Mouse (Mus musculus): Measurements from ENCODE around the gene Hfe.
"Not testable (repeated sequence)": the region's sequence is repeated elsewhere in the genome, so short reads cannot be mapped to it uniquely, and the experiment has no call there.

Gene Hfe

DNA sequence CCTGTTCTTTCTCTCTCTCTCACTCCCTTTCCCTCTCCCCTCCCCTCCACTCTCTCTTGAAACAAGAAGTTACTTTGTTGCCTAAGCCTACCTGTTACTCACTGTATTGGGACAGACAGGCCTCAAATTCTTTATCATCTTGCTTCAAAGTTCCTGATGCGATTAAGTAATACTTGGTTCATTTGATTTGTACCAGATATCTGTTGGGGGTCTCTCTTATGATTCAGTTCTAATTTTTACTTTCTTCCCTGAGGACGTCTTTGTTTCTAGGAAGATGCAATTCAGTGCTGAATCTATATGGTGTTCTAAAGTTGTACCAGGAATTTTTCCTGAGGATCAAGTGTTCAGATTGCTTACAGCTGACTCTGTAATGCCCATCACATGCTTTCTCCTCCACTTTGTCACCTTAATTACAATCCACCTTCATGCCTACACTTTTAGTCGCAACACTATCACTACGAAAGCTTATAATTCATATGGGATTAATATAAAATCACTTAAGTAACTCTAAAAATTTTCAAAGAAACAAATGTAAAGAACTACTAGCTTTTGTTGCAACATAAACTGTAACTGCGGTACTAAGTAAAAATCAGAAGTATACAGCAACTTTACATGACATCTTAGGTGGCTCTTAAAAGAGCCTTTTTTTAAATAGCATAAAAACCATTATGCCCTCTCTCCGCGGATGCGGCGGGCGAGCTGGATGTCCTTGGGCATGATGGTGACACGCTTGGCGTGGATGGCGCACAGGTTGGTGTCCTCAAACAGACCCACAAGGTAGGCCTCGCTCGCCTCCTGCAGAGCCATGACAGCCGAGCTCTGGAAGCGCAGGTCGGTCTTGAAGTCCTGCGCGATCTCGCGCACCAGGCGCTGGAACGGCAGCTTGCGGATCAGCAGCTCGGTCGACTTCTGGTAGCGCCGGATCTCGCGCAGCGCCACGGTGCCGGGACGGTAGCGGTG lies 34.0 kb upstream of the Hfe start:
- no peak for DNase-seq

DNA sequence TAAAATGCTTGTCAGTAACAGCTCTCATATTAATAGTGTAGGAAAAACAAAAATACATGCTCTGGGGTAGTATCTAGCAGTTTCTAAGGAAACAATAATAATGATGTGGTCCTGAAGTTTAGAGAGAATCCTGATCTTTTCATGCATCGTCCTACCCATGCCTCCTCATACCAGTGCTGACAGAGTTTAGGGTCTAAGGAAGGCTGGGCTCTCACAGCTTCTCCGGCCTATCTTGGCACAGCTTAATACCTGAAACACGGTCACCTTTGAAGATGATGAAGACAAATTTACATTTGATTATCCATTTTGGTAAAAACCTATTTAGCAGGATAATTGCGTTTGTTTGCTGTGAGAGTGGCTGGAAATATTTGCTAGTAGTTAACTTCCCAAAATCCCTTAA lies 33.3 kb upstream of the Hfe start:
- no peak for DNase-seq

DNA sequence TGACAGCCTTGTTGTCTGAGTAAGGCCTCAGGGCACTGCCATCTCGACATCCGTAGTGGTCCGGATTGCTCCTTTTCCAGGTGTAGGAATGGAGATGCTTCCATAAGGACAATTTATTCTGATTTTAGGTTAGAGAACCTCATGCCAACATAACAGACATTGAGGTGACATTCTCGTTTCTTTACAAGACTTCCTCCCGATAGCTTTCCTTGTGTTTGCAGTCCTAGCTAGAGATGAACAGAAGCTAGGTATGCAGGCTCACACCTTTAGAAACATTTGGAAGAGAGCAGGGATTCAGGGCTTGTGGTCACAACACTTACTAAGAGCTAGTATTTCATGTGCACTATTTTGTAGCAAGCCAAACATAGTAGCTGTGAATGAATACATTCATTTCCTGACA lies 32.6 kb upstream of the Hfe start:
- DNase-seq: no peak

DNA sequence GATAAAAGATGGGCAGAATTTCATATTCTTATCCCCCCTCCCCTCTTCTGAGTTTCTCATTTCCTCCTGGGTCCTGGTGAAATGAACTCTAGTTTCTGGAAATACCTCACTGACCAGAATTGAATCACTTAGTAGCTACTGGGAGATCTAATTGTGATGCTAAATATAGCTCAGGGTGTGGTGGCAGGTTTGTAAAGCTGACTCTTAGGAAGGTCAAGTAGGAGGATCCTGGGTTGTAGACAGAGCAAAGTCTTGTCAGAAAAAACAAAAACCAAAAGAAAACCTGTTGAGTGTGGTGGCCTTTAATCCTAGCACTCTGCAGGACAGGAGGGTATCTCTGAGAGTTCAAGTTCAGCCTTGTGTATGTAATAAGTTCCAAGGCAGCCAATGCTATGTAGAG lies 31.4 kb upstream of the Hfe start:
- no peak for DNase-seq

DNA sequence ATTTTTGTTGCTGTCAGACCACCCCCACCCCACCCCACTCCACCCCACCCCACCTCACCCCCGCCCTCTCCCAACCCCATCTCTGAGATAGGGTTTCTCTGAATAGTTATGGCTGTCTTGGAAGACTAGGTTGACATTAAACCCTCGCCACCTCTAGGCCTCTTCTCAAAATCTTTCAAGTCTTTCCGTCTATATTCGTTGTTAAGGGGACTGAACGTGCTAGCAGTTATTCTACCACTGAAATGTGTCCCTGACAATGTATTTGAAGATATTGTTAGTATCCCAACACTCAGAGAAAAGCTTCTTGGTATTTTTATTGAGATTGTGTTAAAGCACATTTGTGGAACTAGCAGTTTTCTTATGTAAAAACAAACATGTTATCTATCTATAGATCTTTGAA lies 30.3 kb upstream of the Hfe start:
- no peak for DNase-seq

DNA sequence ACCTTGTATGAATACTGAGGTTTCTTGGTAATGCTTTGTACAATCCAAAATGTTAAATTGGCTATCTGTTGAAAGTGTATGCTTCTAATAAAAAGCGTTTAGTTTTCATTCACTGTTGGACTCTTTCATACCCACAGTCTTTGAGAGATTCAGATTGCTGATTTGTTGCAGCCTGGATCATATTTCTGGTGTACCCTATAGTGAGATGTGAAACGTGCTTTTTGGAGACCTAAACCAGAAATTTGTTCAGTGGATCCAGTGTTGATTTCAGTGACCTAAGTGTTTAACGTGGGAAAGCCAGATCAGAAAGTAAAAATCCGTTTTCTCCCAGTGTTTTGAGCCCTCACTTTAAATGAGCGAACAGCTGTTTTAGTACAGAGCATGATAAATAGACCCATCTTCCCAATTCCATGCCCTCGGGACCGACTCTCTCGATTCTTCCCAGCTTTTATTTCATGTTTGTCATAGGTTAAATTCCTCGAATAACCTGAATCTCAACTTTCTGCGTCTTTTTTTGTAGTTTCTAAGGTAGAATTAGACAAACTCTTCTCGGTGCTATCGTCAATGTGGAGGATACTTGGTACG lies 29.7 kb upstream of the Hfe start:
- no peak for DNase-seq

DNA sequence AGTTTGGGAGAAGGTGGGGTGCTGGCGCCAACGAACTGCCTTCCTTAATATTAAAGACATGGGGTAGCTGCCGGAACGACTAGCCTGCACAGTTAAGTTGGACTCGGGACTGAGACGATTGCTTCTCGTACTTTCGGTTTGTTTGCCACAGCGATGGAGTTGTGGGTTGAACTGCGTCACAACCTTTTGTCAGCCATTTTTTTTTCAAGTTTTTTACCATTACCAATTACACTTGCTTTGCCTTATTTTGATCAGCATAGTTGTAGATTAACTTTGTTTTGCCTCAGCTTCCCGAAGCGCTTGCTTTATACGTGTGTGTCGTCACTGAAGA lies 29.2 kb upstream of the Hfe start:
- no peak for DNase-seq

DNA sequence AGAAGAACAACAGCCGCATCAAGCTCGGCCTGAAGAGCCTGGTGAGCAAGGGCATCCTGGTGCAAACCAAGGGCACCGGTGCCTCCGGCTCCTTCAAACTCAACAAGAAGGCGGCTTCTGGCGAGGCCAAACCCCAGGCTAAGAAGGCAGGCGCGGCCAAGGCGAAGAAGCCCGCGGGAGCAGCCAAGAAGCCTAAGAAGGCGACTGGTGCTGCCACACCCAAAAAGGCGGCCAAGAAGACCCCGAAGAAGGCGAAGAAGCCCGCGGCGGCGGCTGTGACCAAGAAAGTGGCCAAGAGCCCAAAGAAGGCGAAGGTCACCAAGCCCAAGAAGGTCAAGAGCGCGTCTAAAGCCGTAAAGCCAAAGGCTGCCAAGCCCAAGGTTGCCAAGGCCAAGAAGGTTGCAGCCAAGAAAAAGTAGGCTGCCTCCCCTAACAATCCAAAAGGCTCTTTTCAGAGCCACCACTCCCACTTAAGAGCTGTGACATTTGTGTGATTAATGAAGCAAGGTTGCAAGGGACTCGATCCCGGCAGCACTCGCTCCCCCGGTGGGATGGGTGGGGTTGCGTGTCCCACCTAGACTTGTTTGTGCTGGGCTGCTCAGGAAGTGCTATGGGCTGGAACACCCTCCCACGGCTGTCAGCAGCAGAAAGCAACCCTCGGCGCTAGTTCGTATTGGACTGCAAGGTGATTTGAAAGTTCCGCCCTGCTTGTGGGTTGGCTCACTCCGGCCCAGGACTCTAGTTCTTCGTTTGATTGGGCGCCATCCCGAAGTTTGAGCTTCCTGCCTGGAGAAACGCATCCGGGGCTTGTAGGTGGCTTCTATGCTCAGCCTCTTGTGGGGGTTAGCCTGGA lies 28.6 kb upstream of the Hfe start:
- peak; percentile 91 to 94 for DNase-seq

DNA sequence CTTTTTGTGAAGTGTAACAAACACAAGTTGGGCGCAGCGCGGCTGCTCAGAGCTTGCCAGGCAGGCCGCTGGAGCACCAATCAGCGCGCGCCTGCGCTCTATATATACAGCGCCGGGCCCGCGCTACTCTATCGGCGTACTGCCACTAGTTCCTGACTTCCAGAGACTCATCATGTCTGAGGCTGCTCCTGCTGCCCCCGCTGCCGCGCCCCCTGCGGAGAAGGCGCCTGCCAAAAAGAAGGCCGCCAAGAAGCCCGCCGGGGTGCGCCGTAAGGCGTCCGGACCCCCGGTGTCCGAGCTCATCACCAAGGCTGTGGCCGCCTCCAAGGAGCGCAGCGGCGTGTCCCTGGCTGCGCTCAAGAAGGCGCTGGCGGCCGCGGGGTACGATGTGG lies 28.0 kb upstream of the Hfe start, which contains the start of gene Hist1h1c:
Gene Hist1h1c (plus strand): TSS at position 132 of the 392 bp plus-strand sequence.
- DNase-seq: peak; percentile 91 to 95

DNA sequence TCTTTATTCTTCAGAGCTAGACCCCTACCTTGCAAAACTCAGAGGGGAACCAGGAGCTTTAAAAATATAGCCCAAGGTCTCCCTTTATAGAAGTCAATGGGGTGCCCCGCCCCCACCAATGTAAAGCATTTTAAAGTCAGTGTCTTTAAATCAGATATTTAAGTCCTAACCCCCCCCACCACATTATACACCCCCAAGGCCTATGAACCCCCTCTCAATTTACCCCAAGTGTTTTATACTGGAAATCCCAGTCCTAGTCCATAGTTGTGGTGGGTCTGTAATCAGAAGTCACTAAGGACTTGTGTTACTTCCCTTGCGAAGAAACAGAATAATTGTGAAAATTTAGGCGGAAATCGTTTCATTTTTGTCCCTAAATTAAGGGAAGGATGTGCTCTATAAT lies 27.4 kb upstream of the Hfe start:
- DNase-seq: peak; percentile 28 to 46

DNA sequence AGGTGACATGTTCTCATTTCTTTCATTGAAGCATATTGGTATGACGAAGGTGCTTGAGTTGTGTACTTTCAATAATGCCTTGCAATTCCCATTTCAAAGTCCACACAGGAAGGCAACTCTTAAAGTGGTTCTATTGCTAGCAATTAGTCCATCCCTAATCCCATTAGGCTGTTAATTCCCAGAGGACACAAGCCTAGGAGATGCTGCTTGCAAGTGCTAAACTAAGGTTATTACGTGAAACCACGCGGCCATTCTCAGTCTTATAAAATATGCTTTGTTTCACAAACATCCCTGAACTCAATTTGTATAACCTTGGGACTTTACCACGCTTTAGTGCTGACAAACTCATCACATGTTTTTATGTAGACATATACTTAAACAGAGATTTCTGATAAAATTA lies 26.4 kb upstream of the Hfe start:
- DNase-seq: no peak

DNA sequence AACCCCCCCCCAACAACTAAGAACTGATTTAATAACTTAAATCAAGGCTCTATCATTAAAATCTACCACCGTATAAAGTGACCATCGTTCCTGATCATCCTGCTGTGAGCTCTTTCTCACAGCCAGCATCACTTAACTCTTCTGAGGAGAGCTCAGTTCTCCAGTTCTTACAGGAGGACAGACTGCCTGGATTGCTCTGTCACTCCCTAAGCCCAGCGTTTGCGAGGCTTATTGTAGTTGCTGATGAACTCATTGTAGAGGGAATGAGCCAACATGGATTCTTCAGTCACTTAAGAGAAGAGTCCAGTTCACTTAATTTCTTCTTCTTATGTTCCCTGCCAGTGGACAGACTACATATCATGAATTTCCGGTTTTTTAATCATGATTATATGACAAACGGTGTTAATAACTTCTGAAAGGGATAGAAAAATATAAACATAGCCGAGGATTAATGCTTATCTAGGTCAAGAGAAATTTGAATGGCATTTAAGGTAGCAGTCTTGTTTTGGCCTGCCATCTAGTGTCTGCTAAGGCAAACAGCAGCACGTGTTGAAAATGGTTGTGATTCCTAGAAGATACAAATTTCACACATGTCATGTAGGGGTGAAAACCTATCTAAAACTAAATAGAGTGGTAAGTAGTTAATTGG lies 21.6 kb upstream of the Hfe start:
- DNase-seq: peak; percentile 27 to 37

DNA sequence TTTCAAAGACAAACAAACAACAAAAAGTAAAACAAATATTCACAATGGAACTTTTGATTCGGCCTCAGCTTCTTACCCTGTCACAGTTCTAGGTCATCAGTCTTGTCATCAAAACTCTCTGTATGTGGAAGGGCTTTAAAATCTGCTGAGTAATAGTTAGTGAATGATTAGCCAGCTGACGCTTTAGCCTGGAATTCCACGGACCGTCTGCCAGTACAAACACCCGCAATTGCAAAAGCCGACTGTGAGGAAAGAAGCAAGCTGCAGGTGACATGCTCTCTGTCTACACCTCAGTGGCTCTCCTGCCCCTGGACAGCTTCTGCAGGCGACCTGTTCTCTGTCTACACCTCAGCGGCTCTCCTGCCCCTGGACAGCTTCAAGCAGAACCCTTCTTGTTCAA lies 19.8 kb upstream of the Hfe start:
- peak; percentile 40 to 51 for DNase-seq

DNA sequence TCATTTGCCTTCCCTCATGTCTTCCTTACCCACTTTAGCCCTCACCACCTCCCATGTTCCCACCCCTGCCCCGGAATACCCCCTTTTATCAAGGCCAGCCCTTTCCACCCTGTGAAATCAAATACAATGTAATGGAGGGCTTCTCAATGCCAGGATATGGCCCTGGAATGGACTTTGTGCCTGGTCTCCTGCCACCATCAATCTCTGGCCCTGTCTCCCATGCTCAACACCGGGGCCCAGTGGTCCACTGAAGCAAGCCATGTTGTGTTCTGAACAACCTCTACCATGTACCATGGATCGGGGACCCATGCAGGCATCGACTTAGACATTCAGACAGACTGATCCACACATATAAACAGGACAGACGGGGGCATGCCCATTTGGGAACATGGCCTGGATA lies 19.1 kb upstream of the Hfe start:
- DNase-seq: no peak

DNA sequence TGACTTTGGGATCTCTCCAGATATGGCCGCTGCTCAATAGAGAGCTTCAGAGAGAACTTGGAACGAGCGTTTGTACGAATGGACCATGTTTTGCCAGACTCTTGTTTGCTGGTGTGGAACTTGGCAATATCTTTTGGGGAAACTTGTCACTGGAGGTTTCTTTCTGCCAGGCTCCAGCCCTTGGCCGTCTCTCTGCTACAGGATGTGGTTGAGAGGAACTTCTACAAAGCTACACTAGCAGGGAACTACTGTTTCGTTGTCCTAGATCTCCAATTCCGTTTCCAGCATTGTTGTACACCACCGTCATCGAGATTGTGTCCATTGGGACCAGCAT lies 18.5 kb upstream of the Hfe start:
- DNase-seq: no peak

DNA sequence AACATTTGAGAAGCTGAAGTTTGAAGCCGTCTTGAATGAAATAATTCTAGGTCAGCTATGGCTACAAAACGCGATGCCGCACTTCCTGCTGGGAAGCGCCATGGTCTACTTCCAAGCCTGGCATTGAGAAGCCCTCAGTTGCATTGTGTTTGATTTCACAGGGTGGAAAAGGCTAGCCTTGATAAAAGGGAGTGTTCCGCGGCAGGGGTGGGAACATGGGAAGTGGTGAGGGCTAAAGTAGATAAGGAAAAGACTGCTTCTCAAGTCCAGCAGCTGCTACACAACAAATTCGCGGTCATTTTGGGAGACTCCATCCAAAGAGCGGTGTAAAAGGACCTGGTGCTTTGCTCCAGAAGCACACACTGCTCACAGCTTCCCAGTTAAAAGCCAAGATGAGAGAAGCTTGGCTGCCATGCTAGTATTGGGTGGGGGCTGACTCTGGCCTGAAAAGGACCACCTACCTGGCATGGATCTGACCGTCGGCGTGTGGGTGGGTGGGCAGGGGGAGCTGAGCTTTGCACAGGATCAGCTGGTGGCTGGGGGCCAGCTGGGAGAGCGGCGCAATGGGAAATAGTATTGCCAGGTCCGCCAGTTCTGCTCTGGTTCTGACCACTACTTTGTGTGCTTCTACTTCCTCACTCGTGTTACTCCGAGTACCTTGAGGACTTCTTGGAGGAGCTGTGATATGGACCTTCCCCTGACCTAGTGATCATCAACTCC lies 18.0 kb upstream of the Hfe start:
- DNase-seq: no peak

DNA sequence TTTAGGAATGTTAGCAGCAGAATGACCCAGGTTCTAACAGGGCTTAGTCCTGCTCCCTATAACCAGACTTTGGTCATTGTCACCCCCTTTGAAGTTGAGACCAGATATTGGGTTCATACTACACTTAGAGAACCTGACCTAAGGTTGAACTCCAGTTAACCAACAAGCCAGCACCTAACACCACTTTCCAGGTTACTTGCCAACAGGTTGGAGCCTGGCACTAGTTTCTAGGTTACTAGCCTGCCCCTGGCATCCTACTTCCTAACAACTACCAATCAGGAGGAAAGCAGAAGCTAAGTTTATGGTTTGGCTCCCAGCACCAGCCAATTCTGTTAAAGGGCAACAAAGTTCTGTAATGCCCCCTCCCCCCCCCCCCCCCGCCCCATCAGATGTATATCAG lies 14.6 kb upstream of the Hfe start:
- no peak for DNase-seq

DNA sequence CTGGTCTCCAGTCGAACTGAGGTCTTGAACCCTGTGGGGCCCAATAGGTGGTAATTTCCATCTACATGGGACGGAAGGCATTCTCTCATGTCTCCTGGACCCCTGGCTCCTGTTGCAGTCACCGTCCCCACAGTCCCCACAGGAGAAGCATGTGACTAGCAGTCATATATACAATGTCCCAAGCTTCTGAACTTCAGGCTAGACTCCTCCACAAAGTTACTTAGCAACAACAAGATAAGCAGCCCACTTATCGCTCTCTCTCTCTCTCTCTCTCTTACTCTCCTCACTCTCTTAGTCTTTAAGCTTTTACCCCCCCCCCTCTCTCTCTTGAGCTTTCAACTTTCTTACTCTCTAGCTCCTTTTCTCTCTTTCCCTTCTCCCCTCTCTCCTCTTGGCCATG lies 13.6 kb upstream of the Hfe start:
- DNase-seq: no peak

DNA sequence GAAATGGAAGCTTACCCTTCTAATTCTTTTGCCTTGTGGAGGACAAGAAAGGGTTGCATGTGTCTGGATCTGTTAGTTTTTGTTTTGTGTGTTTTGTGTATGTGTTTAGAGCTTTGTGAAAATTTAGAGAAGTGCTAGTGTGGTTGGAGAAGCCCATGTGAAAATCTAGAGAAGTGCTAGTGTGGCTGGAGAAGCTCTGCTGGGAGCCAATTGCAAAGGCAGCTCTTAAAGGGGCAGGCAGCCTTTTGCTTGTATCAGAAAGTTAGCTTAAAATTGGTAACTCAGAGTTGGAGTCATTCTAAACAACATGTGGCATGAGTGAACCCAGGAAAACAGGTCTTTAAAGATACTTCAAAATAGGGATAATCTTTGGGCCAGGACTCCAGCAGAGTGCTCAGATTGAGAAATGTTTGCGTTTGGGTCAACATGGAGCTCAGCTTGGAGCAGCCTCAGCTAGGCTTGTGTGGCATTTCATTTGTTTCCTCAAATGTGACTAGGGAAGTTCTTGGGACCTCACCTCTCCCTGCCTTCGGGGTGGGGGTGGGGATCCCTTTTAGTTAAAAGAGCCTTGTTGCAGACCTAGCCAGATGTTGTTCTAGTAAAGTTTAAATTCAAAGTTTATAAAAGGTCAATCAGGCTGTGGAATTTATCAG lies 7.1 kb upstream of the Hfe start:
- DNase-seq: not testable (repeated sequence)

DNA sequence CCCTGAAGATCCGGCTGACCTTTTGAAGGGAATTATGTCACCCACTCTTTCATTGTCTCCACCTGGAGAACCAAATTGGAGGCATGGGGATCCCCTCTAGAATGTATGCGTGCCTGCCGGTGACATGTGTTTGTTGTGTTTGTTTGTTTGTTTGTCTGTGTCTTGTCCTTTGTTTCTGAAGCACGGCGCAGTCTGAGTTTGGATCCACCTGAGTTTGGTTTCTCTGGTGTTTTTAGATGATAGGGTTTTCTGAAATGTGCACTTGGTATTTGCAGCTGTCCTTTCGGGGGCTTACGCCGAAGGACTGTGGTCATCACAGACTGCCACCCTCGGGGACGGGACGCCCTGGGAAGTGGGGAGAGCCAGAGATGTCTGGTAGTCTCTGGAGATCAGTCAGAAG lies 6.5 kb upstream of the Hfe start:
- DNase-seq: no peak

DNA sequence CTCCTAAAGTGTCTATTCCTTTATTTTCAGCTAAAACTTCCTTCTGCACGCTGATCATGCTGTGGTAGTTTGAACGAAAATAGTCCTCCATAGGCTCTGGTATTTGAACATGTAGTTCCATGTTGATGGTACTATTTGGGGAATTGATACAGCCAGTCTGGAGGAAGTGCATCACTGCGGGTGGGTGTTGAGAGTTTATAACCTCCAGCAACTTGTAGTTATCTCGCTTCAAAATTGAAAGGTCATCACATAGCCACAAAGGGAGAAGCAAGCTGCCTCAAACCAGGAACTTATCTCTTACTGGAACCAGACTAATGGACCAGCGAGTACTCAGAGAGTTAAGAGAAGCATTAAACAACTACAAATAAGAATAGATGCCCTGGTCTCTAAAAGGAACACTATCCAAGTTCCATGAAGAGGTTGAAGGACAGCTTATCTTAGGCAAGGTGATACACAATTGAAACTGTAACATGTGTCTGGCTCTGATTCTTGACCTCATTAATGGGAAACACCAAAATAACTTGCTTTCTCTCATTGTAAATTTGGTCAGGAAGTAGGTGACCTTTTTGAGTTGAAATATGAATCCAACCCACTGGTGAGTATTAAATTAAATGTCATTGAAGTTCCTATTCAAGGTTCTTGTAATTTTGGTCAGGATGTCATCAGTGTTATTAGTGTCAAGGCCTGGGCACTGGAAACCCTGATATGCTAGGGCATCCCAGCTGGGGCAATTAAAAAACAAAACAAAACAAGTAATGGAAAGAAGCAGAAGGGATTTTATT lies 5.8 kb upstream of the Hfe start:
- no peak for DNase-seq

Data from kidney, postnatal 4 days (tissue).